ENCODE assay signal across 8 mouse cellular contexts in the genomic region with DNA sequence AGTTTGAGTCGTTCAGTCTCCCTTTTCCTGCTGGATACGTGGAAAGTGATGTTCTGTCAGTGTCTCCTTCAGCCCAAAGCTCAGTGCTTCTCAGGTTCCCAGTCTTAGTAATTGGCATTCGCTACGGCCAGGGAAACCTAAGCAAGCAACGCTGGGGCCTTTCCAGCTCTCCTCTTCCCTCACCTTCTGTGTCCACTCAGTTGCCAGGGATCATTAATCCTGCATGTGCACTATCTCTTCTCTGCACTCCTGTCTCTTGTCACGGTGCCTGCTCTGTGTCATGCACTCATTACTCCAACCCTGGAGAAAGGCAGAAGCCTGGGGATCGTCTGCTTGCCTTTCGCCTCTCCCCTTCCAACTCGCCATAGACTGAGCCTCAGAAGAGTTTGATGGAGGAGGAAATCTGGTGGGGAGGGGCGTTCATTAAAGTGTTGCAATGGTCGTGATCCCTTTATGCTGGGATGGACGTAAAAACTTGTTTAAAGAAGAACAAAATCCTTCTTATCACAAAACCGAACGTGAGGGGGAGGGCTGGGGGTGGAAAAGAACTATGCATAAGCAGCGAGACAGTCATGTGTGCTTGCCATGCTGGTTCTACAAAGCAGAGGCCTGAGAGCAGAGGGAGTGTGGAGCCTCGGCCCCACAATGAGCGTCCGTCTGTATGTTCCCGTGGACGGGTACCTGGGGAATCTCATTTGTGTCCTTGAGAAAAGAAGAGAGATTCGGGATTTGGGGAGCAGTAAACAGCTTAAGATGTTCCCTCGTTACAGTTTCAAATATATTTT.
DNase-seq lines count a peak whose midpoint lies in the region; ATAC-seq lines count a peak whose summit lies in the region.

No protein-coding gene starts in this region.

- peak; percentile 89 for DNase-seq in cerebellum, adult 9-11 months
- DNase-seq in hindbrain, embryonic 14.5 days (ENCODE audit: low spot score): no peak
- DNase-seq in right cerebral cortex, postnatal 10 days (ENCODE audit: low spot score in 2 of 2): no peak
- DNase-seq in kidney, adult 18-20 months: no peak
- DNase-seq in spleen, adult 12 weeks (ENCODE audit: low spot score): no peak

- peak; percentile 35; the same call in 1 of the 2 replicates for ATAC-seq in neural tube, embryonic 14.5 days (ENCODE audit: low read depth)
- no peak for ATAC-seq in neural tube, embryonic 15.5 days (ENCODE audit: low FRiP score)
- peak; percentile 48; the same call in 1 of the 2 replicates for ATAC-seq in hindbrain, embryonic 14.5 days (ENCODE audit: low FRiP score)
- ATAC-seq in stomach, embryonic 15.5 days (ENCODE audit: insufficient read depth, low FRiP score, low read depth): peak; percentile 83

- H3K27ac ChIP-seq in neural tube, embryonic 14.5 days (ENCODE audit: low read depth, low read length): no peak overlapping the region
- H3K27ac ChIP-seq in neural tube, embryonic 15.5 days (replicated peaks): no peak overlapping the region
- no peak overlapping the region for H3K27ac ChIP-seq in hindbrain, embryonic 14.5 days
- peak overlapping the region; percentile 66 for H3K27ac ChIP-seq in stomach, embryonic 15.5 days

- 65% methylated on average over 22 of the region's 22 CpGs for WGBS in neural tube, embryonic 14.5 days
- WGBS in neural tube, embryonic 15.5 days: 60% methylated on average over 22 of the region's 22 CpGs
- WGBS in hindbrain, embryonic 14.5 days: 60% methylated on average over 22 of the region's 22 CpGs
- WGBS in stomach, embryonic 15.5 days: 35% methylated on average over 22 of the region's 22 CpGs

- H3K27me3 ChIP-seq in neural tube, embryonic 14.5 days (ENCODE audit: control insufficient read depth, insufficient read depth, low read length): no peaks in the 10 kb centered on the region
- no peaks in the 10 kb centered on the region for H3K27me3 ChIP-seq in neural tube, embryonic 15.5 days (replicated peaks)
- H3K27me3 ChIP-seq in hindbrain, embryonic 14.5 days (ENCODE audit: control insufficient read depth, insufficient read depth, low read length): no peaks in the 10 kb centered on the region
- no peaks in the 10 kb centered on the region for H3K27me3 ChIP-seq in stomach, embryonic 15.5 days (replicated peaks)

- no peak overlapping the region for H3K9ac ChIP-seq in neural tube, embryonic 14.5 days (replicated peaks; ENCODE audit: low read depth, low read length)
- no peak overlapping the region for H3K9ac ChIP-seq in neural tube, embryonic 15.5 days (replicated peaks)
- H3K9ac ChIP-seq in hindbrain, embryonic 14.5 days: no peak overlapping the region
- no peak overlapping the region for H3K9ac ChIP-seq in stomach, embryonic 15.5 days

- no peaks in the 10 kb centered on the region for H3K36me3 ChIP-seq in neural tube, embryonic 14.5 days (ENCODE audit: control insufficient read depth, insufficient read depth, low read length)
- H3K36me3 ChIP-seq in neural tube, embryonic 15.5 days: no peaks in the 10 kb centered on the region
- no peaks in the 10 kb centered on the region for H3K36me3 ChIP-seq in hindbrain, embryonic 14.5 days (replicated peaks; ENCODE audit: control insufficient read depth, insufficient read depth)
- no peaks in the 10 kb centered on the region for H3K36me3 ChIP-seq in stomach, embryonic 15.5 days

- H3K4me3 ChIP-seq in neural tube, embryonic 14.5 days (ENCODE audit: low read depth, low read length): no peak overlapping the region
- no peak overlapping the region for H3K4me3 ChIP-seq in neural tube, embryonic 15.5 days (replicated peaks)
- no peak overlapping the region for H3K4me3 ChIP-seq in hindbrain, embryonic 14.5 days (replicated peaks; ENCODE audit: low read length)
- no peak overlapping the region for H3K4me3 ChIP-seq in stomach, embryonic 15.5 days (replicated peaks)

- no peaks in the 10 kb centered on the region for H3K9me3 ChIP-seq in neural tube, embryonic 14.5 days (ENCODE audit: control insufficient read depth, low read length)
- no peaks in the 10 kb centered on the region for H3K9me3 ChIP-seq in neural tube, embryonic 15.5 days (replicated peaks)
- no peaks in the 10 kb centered on the region for H3K9me3 ChIP-seq in hindbrain, embryonic 14.5 days (ENCODE audit: control insufficient read depth, low read length)
- H3K9me3 ChIP-seq in stomach, embryonic 15.5 days: no peaks in the 10 kb centered on the region

- H3K4me1 ChIP-seq in neural tube, embryonic 14.5 days (ENCODE audit: control insufficient read depth, insufficient read depth, low read length): peaks cover under 1% of the 10 kb centered on the region; the same call in 1 of the 2 replicates
- peaks cover 12% of the 10 kb centered on the region for H3K4me1 ChIP-seq in neural tube, embryonic 15.5 days
- H3K4me1 ChIP-seq in hindbrain, embryonic 14.5 days (replicated peaks; ENCODE audit: control insufficient read depth, insufficient read depth, low read length): peaks cover under 1% of the 10 kb centered on the region; the same call in 1 of the 2 replicates
- H3K4me1 ChIP-seq in stomach, embryonic 15.5 days: peaks cover 15% of the 10 kb centered on the region; the same call in 1 of the 2 replicates

- no peak overlapping the region for H3K4me2 ChIP-seq in neural tube, embryonic 14.5 days (ENCODE audit: low read depth, low read length)
- no peak overlapping the region for H3K4me2 ChIP-seq in neural tube, embryonic 15.5 days
- H3K4me2 ChIP-seq in hindbrain, embryonic 14.5 days (replicated peaks): no peak overlapping the region
- H3K4me2 ChIP-seq in stomach, embryonic 15.5 days: peak overlapping the region; percentile 9; the same call in 1 of the 2 replicates
